Mouse (Mus musculus): ENCODE results near the gene Psg16.
A peak's percentile ranks its signal among the peaks of the same experiment; 100 is the strongest.
"Not testable (repeated sequence)": the region's sequence is repeated elsewhere in the genome, so short reads cannot be mapped to it uniquely, and the experiment has no call there.

Psg16 gene

GRCm38 (mm10) chr7:17056081-17056581, 17.7 kb upstream of the Psg16 start:
- DNase-seq = peak; percentile 84

- DNase-seq = peak; percentile 49
These were observed 17.0 kb upstream of the Psg16 start for GRCm38 (mm10) chr7:17056601-17057523.

GRCm38 (mm10) chr7:17058071-17058689, 15.7 kb upstream of the Psg16 start:
- DNase-seq = peak; percentile 77

- no peak for DNase-seq
These were observed 14.9 kb upstream of the Psg16 start for GRCm38 (mm10) chr7:17058816-17059462.

- DNase-seq = peak; percentile 39
These were observed 14.4 kb upstream of the Psg16 start for GRCm38 (mm10) chr7:17059463-17059844.

GRCm38 (mm10) chr7:17060031-17060781, 13.6 kb upstream of the Psg16 start:
- DNase-seq = peak; percentile 43

GRCm38 (mm10) chr7:17060782-17061605, 12.8 kb upstream of the Psg16 start:
- DNase-seq = peak; percentile 44

- no peak for DNase-seq
These were observed 11.5 kb upstream of the Psg16 start, which contains the start of gene Hif3a for GRCm38 (mm10) chr7:17062389-17062788. Gene Hif3a, minus strand, starts transcription at chr7:17062427.

GRCm38 (mm10) chr7:17062845-17063244, 11.0 kb upstream of the Psg16 start:
- no peak for DNase-seq

GRCm38 (mm10) chr7:17065620-17066019, 8.2 kb upstream of the Psg16 start:
- DNase-seq = no peak

GRCm38 (mm10) chr7:17066412-17066811, 7.4 kb upstream of the Psg16 start:
- DNase-seq = peak; percentile 83

- no peak for DNase-seq
These were observed 6.8 kb upstream of the Psg16 start for GRCm38 (mm10) chr7:17067000-17067399.

- DNase-seq = not testable (repeated sequence)
These were observed 6.2 kb upstream of the Psg16 start for GRCm38 (mm10) chr7:17067651-17068050.

GRCm38 (mm10) chr7:17073513-17073903, 332 bp upstream of the Psg16 start:
- no peak for DNase-seq

- DNase-seq = no peak
These were observed 2.7 kb downstream of the Psg16 start for GRCm38 (mm10) chr7:17076542-17076941.

GRCm38 (mm10) chr7:17078076-17078654, 4.3 kb downstream of the Psg16 start:
- no peak for DNase-seq

GRCm38 (mm10) chr7:17082766-17083165, 8.9 kb downstream of the Psg16 start:
- no peak for DNase-seq

GRCm38 (mm10) chr7:17087731-17088130, 13.9 kb downstream of the Psg16 start:
- DNase-seq = no peak

- no peak for DNase-seq
These were observed 16.3 kb downstream of the Psg16 start for GRCm38 (mm10) chr7:17090058-17090585.

- peak; percentile 44 for DNase-seq
These were observed 17.4 kb downstream of the Psg16 start for GRCm38 (mm10) chr7:17091280-17091679.

- DNase-seq = not testable (repeated sequence)
These were observed 27.8 kb downstream of the Psg16 start for GRCm38 (mm10) chr7:17101631-17102030.
